ENCODE assay signal across 7 mouse cellular contexts in genomic region chr12:81594902-81595671, GRCm38 (mm10). TPM values are rescaled to one million over a fixed set of nuclear protein-coding genes. Genes with fewer than 3 reads are reported as not detected.
DNase-seq lines count a peak whose midpoint lies in the region; ATAC-seq lines count a peak whose summit lies in the region.

Gene Med6, minus strand, starts transcription at chr12:81595008.

- peak within 1 kb of the TSS; percentile 70 for H3K4me3 ChIP-seq in embryonic facial prominence, embryonic 11.5 days (ENCODE audit: low read depth, low read length)
- H3K4me3 ChIP-seq in limb, embryonic 10.5 days: peak within 1 kb of the TSS; percentile 85
- peak within 1 kb of the TSS; percentile 87 for H3K4me3 ChIP-seq in midbrain, embryonic 13.5 days (replicated peaks)

- H3K4me2 ChIP-seq in embryonic facial prominence, embryonic 11.5 days (ENCODE audit: low read depth, low read length): peak within 1 kb of the TSS; percentile 44
- peak within 1 kb of the TSS; percentile 70 for H3K4me2 ChIP-seq in midbrain, embryonic 13.5 days (replicated peaks)

- 4% methylated on average over 36 of the region's 36 CpGs for WGBS in embryonic facial prominence, embryonic 11.5 days
- WGBS in limb, embryonic 10.5 days: 4% methylated on average over 36 of the region's 36 CpGs
- WGBS in midbrain, embryonic 13.5 days: 3% methylated on average over 36 of the region's 36 CpGs

- ATAC-seq in embryonic facial prominence, embryonic 11.5 days (replicated peaks; ENCODE audit: insufficient number of reproducible peaks, low FRiP score, low TSS enrichment, low read depth): peak; percentile 97
- peak; percentile 99 for ATAC-seq in granulocyte monocyte progenitor cell, adult 5-6 weeks (replicated peaks; ENCODE audit: poor library complexity, severe bottlenecking)
- peak; percentile 97 for ATAC-seq in midbrain, embryonic 13.5 days

- no peak within 1 kb of the TSS for H3K27ac ChIP-seq in embryonic facial prominence, embryonic 11.5 days (replicated peaks; ENCODE audit: low read depth, low read length)
- peak within 1 kb of the TSS; percentile 85 for H3K27ac ChIP-seq in limb, embryonic 10.5 days
- H3K27ac ChIP-seq in midbrain, embryonic 13.5 days: peak within 1 kb of the TSS; percentile 58

- H3K27me3 ChIP-seq in embryonic facial prominence, embryonic 11.5 days (ENCODE audit: control insufficient read depth, insufficient read depth, low read length): no peaks in the 10 kb centered on the region
- no peaks in the 10 kb centered on the region for H3K27me3 ChIP-seq in limb, embryonic 10.5 days (ENCODE audit: low read depth, poor library complexity, severe bottlenecking)
- H3K27me3 ChIP-seq in midbrain, embryonic 13.5 days: peaks cover 2% of the 10 kb centered on the region; the same call in 1 of the 2 replicates

- no peaks in the 10 kb centered on the region for H3K36me3 ChIP-seq in embryonic facial prominence, embryonic 11.5 days (replicated peaks; ENCODE audit: control insufficient read depth, insufficient read depth, low read depth, low read length)
- H3K36me3 ChIP-seq in limb, embryonic 10.5 days: peaks cover 9% of the 10 kb centered on the region
- H3K36me3 ChIP-seq in midbrain, embryonic 13.5 days: peaks cover 7% of the 10 kb centered on the region; the same call in 1 of the 2 replicates

- H3K9ac ChIP-seq in embryonic facial prominence, embryonic 11.5 days (replicated peaks; ENCODE audit: low read length): peak within 1 kb of the TSS; percentile 73
- H3K9ac ChIP-seq in midbrain, embryonic 13.5 days (replicated peaks): peak within 1 kb of the TSS; percentile 82

- H3K9me3 ChIP-seq in embryonic facial prominence, embryonic 11.5 days (replicated peaks; ENCODE audit: control insufficient read depth, low read length): no peaks in the 10 kb centered on the region
- H3K9me3 ChIP-seq in limb, embryonic 10.5 days (replicated peaks): no peaks in the 10 kb centered on the region
- H3K9me3 ChIP-seq in midbrain, embryonic 13.5 days: no peaks in the 10 kb centered on the region

- no peaks in the 10 kb centered on the region for H3K4me1 ChIP-seq in embryonic facial prominence, embryonic 11.5 days (ENCODE audit: control insufficient read depth, insufficient read depth, low read length)
- peaks cover 10% of the 10 kb centered on the region for H3K4me1 ChIP-seq in limb, embryonic 10.5 days
- H3K4me1 ChIP-seq in midbrain, embryonic 13.5 days (replicated peaks): peaks cover 8% of the 10 kb centered on the region

- DNase-seq in adrenal gland, postnatal 14 days: peak; percentile 96
- peak; percentile 98 for DNase-seq in embryonic facial prominence, embryonic 11.5 days (ENCODE audit: low spot score)
- DNase-seq in kidney, adult 11 months: peak; percentile 94
- peak; percentile 95 for DNase-seq in limb, embryonic 10.5 days (ENCODE audit: low spot score)
- peak; percentile 94 for DNase-seq in spleen, adult 12 weeks (ENCODE audit: low spot score)

RNA-seq across cellular contexts. Expression of gene Med6, which starts in this region (rescaled TPM):
- total RNA-seq in adrenal gland, postnatal 14 days (2021): 26.7 and 26.9 TPM in 2 replicates
- polyA plus RNA-seq in embryonic facial prominence, embryonic 11.5 days (2014; fragmentation: Nextera tagmentation; extraction: Ambion mirVana): 97.4 and 97.9 TPM in 2 replicates
- total RNA-seq in granulocyte monocyte progenitor cell, adult 5-6 weeks (2014; fragmentation: Nextera tagmentation): 27.8 and 41.4 TPM in 2 replicates
- total RNA-seq in granulocyte monocyte progenitor cell, adult 5-6 weeks (2017): 67.2 and 71.7 TPM in 2 replicates
- polyA plus RNA-seq in limb, embryonic 10.5 days (2016; fragmentation: Nextera tagmentation; extraction: Ambion mirVana): 91.4 and 93.6 TPM in 2 replicates
- polyA plus RNA-seq in midbrain, embryonic 13.5 days (2015; fragmentation: Nextera tagmentation; extraction: Ambion mirVana): 58.6 and 64.0 TPM in 2 replicates
